Mouse (Mus musculus) T-cell, adult 2 months (primary cell): ENCODE results near the gene Wfdc11.
"Not testable (repeated sequence)": the region's sequence is repeated elsewhere in the genome, so short reads cannot be mapped to it uniquely, and the experiment has no call there.

ENCODE experiments used
- DNase-seq: peaks from one replicate; pipeline ENCODE4 v3.0.0; 2022; ENCODE audit warnings: low spot score

The Wfdc11 gene

DNA sequence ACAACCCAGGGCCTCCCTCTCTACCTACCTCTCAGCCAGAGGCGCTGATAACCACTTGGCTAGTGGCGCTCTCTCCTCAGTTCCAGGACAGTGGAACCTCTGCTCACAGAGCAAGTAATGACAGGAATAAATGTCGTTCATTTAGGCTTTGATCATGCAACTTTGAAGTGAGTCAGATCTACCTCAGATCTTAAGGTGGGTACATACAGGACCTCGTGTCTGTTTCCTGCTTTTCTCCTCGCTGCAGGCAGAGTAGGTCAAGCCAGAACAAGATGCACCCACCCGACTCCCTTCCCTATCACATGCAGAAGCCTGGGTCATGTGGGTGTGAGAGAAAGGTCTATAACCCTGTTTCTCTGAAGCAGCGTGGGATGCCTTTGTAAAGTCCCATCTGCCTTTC is at the start of gene Wfdc11:
TSS of gene Wfdc11 (minus strand) at position 101 of the 400 bp plus-strand sequence.
- DNase-seq, result no peak

DNA sequence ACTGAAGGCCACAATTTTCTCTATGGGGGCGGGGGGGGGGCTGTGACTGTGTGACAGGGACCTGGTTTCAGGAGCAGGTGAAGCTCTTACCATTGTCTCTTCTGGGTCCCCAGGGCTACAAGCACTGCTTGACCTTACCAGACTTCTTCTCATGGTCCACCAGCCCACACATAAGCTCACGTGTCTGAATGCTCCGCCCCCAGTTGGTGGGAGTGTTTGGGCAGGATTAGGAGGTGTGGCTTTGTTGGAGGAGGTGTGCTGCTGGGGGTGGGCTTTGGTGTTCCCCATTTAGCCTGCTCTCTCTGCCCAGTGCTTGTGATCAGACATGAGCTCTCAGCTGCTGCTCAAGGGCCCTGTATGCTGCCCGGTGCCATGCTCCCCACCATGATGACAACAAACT is 49.4 kb upstream of the Wfdc11 start:
- DNase-seq, result no peak

DNA sequence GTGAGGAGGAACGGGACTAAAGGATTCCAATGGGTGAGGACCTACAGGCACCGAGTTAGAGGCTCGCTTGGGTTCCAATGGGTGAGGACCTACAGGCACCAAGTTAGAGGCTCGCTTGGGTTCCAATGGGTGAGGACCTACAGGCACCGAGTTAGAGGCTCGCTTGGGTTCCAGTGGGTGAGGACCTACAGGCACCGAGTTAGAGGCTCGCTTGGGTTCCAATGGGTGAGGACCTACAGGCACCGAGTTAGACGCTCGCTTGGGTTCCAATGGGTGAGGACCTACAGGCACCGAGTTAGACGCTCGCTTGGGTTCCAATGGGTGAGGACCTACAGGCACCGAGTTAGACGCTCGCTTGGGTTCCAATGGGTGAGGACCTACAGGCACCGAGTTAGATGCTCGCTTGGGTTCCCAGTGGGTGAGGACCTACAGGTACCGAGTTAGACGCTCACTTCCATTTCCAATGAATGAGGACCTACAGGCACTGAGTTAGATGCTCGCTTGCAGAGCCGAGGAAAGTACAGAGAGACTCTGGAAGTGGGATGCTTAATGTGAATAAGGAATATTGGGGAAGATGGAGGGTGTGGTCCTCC is 42.4 kb upstream of the Wfdc11 start:
- DNase-seq, result not testable (repeated sequence)

DNA sequence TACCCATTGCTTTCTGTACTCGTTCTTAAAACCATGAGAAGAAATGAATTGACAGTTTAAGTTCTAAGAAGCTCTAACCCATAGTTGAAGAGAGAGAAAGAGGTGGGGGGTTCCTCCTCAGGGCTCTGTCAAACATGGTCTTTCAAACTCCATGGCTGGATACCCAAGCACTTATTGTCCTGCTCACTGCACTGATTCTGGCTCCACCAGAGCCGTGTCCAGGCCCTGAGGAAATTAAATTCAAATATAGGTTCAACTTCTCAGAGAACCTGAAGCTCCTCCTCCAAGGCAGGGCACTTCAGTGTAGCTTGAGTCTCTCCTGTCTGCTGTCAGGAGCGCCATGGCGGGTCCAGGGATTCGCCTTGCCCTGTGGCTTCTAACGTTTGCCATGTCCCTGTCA is 41.1 kb upstream of the Wfdc11 start, which contains the start of gene Spint5:
TSS of gene Spint5 (plus strand) at position 301 of the 400 bp plus-strand sequence.
- no peak for DNase-seq

DNA sequence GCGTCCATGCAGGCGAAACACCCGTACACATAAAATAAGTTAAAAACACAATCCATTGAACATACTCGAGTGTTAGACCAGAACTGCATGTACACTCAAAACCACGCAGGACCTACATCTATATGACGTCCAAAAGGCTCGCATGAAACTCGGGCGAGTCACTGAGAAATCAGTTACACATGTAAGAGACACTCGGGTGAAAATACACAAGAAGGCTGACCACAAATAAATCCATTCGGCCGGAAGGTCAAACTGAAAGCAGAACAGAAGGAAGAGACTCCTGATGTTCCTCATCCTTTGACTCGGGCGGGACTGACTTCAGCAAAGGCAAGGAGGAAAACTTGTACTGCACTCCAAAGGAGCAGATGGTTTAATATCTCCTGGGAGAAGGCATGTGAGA is 32.1 kb upstream of the Wfdc11 start:
- DNase-seq, result no peak

DNA sequence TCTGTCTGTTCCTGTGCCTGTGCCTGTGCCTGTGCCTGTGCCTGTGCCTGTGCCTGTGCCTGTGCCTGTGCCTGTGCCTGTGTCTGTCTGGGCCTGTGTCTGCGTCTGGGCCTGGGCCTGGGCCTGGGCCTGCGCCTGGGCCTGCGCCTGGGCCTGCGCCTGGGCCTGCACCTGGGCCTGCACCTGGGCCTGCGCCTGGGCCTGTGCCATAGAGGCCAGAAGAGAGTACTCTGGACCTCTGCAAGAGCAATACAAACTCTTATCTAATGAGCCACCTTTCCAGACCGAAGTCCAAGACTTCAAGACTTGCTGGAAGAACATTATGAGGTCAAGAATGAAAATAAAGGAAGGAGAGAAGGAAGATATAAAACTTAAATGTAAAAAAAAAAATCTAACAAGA is 31.4 kb upstream of the Wfdc11 start:
- DNase-seq, result no peak

DNA sequence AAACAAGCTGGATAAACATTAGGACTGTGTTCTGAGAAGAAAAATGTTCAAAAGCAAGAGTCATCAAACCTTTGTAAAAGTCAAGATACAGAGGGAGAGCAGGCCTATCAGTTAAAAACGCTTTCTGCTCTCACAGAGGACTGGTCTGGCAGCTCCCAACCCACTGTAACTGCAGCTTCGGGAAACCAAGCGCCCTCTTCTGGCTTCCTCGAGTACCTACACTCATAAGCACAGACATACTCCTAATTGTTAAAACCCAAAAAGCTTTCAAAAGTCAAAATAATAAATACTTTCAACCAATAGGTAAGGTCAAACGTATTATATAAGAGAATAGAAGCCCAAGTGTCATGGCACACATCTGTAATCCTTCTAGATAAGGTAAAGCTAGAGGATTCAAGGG is 30.3 kb upstream of the Wfdc11 start:
- no peak for DNase-seq

DNA sequence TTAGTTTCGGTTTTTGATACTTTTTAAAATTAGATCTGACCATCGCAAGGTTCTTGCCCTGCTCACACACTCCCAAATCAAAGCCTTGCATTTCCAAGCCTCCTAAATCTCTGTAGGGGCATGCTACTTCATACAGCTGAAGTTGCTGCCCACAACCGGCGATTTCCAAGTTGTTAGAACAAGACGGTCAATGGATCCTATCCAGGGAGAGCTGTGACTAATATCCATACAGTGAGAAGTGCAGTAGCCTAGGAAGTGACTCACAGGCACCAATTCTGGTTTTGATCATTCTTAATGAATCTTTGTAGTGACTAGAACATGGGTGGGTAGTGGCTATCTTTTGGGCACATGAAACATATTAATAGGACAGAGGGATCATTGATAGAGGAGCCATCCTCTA is 27.9 kb upstream of the Wfdc11 start:
- DNase-seq, result no peak

DNA sequence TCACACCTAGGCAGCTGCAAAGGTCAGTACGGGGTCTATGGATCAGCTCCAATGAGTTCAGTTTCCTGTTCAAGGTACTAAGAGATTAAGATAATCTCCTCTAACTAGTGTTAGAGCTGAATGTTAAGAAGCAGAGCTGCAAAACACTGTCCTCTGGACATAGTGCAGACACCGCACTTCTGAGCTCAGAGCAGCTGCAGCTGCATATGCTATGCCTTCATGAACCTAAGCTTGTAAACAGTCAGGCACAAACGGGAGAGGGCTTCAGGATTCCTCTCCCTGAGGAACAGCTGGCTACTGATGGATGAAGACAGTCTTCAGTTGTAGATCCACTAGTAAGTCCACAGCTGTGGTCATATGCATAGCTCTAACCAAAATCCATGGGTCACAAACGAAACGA is 27.1 kb upstream of the Wfdc11 start:
- no peak for DNase-seq

DNA sequence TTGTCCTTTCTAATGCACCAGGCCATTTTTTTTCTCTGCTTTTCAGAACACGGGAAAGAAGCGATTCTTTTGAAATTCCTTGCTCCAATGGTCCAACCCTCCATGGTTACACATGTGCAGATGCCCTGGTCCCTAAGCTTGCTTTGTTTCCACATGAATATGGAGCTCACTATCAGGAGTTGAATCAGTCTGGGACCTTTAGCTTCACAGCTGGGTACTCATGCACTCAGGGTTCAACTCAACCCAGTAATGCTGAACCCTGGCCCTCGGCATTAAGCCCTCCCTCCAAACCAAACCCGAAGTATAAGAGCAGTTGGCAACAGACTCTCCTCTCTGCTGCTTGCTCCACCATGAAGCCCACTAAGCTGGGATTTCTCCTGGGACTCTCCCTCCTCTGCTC is 24.3 kb upstream of the Wfdc11 start, which contains the start of gene Spint4:
TSS of gene Spint4 (plus strand) at position 301 of the 400 bp plus-strand sequence.
- no peak for DNase-seq

DNA sequence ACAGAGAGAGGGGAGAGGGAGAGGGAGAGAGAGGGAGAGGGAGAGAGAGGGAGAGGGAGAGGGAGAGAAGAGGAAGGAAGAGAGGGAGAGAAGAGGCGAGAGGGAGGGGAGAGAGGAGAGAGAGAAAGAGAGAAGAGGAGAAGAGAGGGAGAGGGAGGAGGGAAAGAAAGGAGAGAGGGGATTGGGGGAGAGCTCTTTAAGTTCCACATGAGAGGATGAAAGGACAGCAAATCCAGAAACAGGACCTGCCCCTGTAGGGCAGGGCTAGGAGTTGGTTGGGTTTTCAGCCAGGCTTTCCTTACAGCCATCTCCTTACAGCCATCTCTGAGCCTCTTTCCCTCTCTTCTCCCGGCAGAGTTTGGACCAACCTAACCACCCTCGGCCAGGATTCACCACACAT is 10.9 kb upstream of the Wfdc11 start, which contains the start of gene Wfdc13:
TSS of gene Wfdc13 (plus strand) at position 301 of the 400 bp plus-strand sequence.
- DNase-seq, result no peak

DNA sequence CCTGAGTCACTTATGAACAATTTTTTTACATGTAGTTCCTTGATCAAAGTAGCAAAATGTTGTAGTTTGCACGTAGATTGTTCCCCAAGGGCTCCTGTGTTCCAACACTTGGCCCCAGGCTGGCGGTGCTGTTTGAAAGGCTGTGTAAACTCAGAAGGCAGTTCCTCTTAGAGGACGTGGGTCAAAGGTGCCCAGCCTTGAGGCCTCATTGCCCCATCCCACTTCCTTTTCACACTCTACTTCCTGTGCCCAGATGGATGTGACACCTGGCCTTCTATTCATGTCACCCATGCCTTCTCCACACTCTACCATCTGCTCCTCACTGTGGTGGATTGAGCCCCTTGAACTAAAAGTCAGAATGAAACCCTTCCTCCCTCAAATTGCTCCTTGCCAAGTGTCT is 6.0 kb upstream of the Wfdc11 start:
- DNase-seq, result no peak

DNA sequence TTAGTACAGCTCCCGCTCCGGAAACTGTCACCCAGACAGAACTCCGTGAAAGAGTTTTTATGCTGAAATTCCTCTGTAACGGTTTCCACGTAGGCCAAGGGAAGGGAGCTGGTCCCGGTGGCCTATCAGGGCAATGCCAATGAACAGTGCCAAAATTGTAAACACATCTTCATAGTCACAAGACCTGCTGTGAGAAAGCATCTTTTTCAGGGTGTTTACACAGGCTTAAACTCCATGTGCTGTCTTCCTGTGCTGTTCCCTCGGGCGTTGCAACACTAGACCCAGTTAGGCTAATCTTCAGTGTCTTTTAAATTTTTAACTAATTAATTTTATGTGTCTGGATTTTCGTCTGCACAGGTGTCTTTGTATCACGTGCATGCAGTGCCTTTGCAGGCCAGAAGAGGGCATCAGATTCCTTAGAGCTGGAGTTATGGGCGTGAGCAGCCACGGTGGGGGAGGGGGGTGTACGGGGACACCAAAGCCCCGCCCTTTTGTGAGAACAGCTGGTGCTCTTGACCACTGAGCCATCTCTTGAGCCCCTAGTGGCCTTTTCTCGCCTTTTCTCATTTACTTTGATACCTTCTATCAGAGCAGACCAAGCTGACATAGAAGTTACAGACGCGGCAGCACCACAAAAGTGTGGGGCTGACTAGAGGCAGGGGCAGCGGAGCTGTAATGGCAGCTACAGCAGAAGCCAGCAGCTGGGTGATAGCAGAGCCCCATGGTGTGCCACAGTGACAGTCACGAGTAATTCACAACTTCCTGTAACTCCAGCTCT is 5.2 kb upstream of the Wfdc11 start:
- peak; percentile 61 for DNase-seq

DNA sequence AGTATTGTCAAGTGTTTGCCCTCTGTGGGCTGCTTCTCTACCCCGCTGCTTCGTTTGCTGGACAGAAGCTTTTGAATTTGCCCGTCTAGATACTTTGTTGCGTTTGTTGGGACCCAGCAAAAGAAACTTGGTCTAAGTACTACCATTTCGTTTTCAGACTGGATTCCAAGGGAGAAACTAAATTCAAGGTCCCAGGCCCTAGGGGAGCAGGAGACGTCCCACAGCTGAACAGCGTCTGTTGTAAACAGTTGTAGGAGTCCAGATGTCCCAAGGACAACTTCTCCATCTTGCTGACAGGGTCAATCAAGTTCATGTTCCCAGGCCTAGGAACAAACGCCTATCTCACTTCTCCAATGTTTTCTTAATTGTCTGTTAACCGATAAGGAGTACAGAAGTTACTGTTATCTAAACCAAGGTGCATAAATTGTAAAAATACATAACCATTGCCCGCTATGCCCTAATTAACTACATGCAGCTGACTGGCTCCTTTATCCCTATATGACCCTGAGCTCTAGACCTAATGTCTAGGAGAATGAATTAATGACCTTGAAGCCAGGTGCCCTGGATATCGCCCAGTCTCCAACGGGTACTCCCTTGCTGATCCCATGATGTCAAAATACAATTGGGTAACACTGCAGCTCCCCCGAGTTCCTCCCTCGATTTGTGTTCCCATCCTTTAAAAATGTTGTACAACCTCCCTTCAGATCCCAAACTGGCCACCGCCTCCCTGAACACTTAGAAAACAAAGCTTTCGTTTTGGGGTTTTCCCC is 3.2 kb upstream of the Wfdc11 start:
- no peak for DNase-seq

DNA sequence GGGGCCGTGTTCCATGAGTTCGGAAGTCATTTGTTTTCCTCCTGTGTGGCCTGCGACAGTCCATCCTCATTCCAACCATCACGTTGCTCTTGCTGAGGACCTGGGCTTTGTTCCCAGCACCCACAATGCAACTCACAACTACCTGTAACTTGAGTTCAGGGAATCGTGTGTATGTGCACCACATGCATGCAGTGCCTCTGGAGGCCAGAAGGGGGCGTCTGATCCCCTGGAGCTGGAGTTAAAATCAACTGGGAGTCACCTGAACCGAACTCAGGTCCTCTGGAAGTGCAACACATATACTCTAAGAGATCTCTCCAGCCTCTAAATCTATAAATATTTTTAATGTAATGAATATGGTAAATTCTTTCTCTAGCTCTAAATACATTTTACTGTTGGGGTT is 2.2 kb upstream of the Wfdc11 start:
- no peak for DNase-seq

DNA sequence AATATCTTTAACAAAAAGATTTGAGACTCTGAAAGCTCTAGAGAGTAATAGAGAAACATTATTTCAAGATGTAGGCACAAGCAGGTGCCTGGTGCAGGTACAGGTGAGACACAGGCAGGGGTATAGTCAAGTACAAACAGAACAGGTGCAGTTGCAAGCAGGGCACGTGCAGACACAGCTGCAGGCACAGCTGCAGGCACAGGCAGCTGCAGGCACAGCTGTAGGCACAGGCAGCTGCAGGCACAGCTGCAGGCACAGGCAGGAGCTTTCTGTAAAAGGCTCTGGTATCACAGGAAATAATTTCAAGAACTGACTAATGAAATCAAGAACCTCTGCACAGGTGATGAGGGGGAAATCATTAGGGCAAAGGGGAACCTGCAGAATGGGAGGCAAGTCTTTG is 2.9 kb downstream of the Wfdc11 start:
- no peak for DNase-seq

DNA sequence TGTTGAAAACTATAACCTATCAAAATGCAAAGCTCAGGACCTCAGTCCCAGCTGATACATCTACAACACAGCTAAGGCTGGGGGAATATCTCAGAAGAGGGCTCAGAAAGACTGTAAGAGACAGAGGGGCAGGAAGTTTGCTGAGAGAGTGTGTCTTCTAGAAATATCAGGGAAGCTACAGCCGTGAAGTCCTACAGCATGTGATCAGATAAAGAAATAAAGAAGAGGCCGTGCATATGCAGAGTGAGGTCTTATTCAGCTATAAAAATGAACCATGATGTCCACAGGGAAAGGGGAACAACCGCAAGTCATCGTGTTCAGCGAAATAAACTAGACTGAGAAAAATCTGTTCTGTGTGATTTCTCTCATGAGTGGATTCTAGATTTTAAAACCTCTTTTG is 3.6 kb downstream of the Wfdc11 start:
- no peak for DNase-seq

DNA sequence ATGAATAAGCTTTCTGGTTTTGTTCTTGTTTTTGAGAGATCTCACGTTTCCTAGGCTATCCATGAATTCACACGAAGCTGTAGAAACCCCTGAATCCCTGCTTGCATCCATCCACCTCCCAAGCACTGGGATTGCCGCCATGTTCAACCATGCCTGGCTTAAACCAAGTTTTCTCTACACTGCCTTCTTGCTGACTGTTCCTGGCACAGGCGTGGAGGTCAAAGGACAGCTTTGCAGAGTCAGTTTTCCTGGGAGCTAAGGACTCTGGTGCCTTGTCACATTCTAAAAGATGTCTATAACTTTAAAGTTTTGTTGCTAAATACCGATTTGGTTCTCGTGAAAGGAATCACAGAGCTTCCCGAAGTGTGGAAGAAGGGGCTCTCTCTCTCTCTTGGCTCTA is 9.0 kb downstream of the Wfdc11 start:
- no peak for DNase-seq

DNA sequence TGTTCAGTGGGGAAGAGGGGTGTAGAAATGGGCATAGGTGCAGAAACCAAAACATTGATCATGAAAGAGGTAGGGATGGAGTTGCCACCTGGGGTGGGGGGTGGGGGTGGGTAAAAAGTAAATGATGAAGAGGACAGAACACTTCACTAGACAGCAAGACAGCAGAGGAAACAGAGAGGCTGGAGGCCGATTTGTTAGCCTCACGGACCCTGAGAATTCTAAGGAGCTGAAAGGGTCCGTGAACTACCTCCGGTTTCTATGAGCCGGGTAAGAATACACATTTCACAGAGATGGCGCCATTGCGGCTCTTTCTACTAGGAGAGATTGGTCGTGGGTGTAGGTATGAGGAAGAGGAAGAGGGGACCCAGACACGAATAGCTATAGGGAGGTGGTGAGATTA is 17.4 kb downstream of the Wfdc11 start, which contains the start of gene Wfdc9:
TSS of gene Wfdc9 (minus strand) at position 101 of the 400 bp plus-strand sequence.
- DNase-seq, result no peak

DNA sequence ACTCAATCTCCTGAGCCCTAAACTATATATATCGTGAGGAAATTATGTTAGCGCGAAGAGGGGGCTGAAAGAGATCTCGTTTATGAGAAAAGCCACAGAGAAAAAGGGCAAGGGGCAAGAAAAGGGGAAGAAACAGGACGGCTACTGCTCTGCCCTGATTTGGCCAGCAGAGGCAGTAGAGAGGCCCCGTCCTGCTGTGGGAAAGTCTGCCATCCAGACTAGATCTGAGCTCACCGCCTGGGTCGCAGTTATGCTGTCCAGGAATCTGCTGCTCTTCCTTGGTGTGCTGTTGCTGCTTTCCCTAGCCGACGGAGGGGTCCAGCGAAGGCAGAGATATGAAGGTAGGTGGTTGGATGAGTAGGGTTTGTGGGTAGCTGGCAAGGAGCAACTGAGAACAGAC is 18.0 kb downstream of the Wfdc11 start, which contains the start of gene Wfdc10:
TSS of gene Wfdc10 (plus strand) at position 189 of the 400 bp plus-strand sequence.
- peak; percentile 6 for DNase-seq

DNA sequence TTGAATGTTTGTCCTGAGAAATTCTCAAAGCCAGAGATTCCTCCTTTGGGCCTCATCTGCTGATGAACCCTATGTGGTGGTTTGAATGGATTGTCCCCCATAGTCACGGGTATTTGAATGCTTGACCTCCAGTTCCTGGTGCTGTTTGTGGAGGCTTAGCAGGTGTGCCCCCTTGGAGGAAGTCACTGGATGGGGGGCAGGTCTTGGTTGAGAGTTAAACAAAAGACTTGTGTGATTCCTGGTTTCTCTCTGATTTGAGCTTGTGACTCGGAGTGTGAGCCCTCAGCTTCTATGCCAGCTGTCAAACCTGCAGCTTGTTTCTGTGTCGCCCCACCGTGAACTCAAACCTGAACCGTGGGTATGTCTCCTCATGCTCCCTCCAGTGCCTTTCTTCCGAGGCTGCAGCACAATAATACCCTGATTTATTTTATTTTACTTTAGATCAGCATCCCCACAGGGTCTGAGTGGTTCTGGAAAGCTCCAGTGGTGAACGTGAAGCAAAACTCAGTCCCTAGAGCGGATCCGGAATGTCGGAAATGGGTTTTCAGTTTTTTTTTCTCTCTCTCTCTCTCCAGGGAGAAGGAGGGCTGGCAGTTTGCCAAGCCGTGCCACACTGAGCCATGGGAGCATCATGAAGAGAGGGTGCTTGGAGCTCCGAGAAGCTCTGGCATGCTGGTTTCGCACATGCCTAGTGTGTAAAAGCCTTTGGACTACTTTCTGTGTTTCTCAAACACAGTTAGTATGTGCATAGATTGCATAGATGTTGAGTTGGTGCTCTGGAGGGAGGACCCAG is 31.8 kb downstream of the Wfdc11 start:
- no peak for DNase-seq

DNA sequence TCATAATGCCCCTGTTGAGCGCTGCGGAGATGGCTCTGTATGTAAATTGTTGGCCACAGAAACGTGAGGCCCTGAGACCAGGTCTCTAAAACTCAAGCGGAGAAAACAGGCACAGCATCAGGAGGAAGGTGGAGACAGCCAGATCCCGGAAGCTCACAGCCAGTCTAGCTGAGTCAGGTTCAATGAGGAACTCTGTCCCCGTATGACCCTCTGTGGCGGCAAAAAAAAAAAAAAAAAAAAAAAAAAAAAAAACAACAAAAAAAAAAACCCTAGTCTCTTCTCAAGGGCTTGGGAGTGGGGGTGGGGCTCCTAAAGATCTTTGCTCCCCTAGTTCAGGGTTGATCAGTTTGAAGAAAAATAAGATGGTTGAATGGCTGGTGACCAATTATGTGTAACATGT is 32.8 kb downstream of the Wfdc11 start:
- no peak for DNase-seq
